Mouse (Mus musculus): ENCODE results near the gene Zfp385c.

DNA sequence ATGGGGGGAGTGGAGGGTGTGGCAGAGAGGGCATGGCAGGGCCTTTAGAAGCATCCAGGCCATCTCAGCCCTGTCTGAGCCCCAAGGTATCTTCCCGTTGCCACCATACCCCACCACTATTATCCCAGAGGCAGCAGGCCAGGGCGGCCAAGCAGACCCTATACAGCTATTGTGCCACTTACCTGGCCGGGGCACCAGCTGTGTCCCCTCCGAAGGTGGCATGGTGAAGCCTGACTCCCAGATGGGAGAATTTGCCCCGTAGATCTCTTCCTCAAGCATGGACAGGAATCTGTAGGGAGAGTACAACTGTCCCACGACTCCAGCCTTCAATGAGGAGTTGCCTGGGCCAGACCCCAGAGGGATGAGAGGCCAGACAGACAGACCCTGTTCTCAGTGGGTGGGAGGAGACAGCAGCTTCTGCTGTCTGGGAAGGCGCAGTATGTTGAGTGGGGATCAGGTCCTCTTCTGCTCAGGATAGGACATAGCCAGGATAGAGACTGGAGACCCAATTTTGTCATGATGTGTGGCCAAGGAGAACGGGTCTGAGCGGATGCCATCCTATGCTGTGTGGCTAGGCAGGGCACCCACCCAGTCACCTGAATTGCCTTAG is 17.1 kb upstream of the Zfp385c start:
- TF ChIP-seq POLR2A (IDR thresholded peaks at IDR 0.05; ENCODE audit: insufficient read depth, low read depth, low read length) (no peak), CTCF (IDR thresholded peaks at IDR 0.05) (no peak), EP300 (IDR thresholded peaks at IDR 0.05; ENCODE audit: insufficient read depth, low read depth, low read length) (no peak)

All from heart, adult 2 months (tissue).